Mouse (Mus musculus): ENCODE data around the gene Fam120a.

Fam120a gene

DNA sequence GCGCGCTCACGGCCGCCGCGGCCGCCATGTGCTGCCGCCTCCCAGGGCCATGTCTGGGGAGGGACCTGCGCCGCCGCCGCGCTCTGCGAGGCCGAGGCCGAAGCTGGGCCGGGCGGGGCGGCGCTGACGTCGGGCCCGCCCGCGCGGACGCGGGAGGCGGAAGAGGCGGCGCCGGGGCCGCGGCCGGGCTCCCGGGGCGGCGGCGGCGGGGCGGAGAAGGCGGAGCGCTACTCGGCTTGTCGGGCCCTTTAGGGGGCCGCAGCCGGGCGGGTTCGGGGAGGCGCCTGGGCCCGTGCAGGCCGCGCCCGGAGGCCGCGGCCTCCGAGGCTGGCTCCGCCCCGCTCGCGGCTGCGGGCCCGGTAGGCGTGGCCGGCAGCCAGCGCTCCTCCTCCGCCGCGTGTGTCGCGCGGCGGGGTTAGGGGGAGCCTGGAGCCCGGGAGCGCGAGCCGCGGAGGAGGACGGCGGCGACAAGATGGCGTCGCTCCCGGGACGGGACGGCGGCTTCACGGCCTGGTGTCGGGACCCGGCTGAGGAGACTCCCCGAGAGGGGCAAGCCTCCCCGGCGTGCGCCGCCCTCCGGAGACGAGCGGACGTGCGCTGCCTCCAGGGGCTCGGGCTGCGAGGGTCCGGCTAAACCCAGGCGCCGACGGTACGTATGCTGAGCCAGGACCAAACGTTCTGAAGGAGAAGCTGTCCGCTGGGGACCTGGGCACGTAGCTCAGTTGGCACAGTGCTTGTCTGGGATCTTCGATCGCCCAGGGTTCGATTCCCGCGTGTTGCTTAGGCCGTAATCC is at the start of gene Fam120a:
Fam120a (minus strand) TSS at position 62 of the 794 bp plus-strand sequence.
- peak; percentile 64 for DNase-seq (ENCODE audit: extremely low read depth, low read depth)

GRCm38 (mm10) chr13:49017375-49017774 is 49.6 kb upstream of the Fam120a start:
- DNase-seq (ENCODE audit: extremely low read depth, low read depth) = no peak

GRCm38 (mm10) chr13:49016311-49016761 is 48.5 kb upstream of the Fam120a start:
- DNase-seq (ENCODE audit: extremely low read depth, low read depth) = no peak

GRCm38 (mm10) chr13:49015366-49016306 is 47.8 kb upstream of the Fam120a start:
- DNase-seq (ENCODE audit: extremely low read depth, low read depth) = no peak

GRCm38 (mm10) chr13:49013206-49013794 is 45.5 kb upstream of the Fam120a start:
- no peak for DNase-seq (ENCODE audit: extremely low read depth, low read depth)

GRCm38 (mm10) chr13:49001691-49002090 is 33.9 kb upstream of the Fam120a start:
- no peak for DNase-seq (ENCODE audit: extremely low read depth, low read depth)

DNA sequence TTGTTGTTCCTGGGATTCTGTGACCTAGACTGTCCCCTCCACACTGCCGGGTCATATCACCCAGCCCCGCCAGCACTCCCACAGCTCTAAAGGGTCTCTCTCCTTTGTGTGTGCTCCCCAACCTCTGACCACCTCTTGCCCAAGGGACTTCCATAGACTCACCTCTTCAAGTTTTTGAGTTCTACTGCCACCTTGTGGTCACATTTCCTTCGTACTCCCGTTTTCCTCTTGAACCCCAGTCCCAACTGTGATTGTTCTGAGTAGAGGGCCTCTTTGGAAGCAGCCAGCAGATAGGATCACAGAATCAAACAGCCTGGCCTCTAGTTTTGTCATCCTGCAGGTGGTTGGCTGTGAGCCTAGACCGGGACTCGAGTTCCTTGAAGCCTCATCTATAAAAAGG is 30.8 kb upstream of the Fam120a start:
- peak; percentile 47 for DNase-seq (ENCODE audit: extremely low read depth, low read depth)

GRCm38 (mm10) chr13:48996731-48997130 is 28.9 kb upstream of the Fam120a start:
- DNase-seq (ENCODE audit: extremely low read depth, low read depth) = no peak

- no peak for DNase-seq (ENCODE audit: extremely low read depth, low read depth)
Observed at GRCm38 (mm10) chr13:48994903-48995302, 27.1 kb upstream of the Fam120a start.

DNA sequence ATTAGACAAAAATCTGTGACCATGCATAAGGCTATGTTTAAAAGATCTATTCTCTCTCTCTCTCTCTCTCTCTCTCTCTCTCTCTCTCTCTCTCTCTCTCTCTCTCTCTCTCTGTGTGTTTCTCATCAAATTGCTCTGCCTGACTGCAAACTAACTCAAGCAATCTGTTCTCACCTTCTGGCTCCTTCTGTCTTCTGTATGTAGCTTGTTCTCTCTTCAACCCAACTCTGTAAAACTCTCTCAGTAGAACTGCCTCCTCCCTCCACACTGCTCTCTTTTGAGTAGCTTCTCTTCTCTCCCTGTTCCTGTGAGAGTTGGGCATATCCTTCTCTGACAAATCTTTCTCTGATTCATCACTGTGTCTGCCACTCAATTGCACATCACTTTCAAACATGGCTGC is 25.1 kb upstream of the Fam120a start:
- no peak for DNase-seq (ENCODE audit: extremely low read depth, low read depth)

- no peak for DNase-seq (ENCODE audit: extremely low read depth, low read depth)
Observed at GRCm38 (mm10) chr13:48990138-48990537, 22.3 kb upstream of the Fam120a start.

DNA sequence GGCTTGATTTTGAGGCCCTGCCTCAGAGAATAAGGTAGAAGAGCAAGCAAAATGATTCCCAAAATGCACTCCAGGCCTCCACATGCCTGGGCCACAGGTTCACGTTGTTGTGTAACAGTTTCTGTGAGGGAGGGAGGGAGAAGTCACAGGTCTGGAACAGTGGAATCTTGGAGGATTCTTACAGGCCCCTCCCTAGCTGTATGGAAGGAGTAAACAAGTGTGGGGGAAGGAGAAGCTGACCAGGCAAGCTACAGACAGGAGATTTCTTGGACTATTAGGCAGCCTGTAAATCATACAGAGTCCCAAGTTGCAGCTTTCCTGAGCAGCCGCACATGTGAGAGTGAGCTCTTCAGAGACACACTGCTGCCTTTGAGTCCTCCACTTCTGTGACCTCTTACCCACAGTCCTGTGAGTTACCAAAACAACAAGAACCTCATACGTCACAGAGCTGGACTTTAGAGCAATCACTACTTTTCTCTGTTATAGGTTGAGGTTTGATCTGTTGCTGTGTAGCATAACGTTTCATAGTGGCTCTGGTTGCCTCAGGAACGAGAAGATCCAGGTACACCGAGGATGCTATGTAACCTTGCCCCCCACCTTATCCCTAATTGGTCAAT is 14.8 kb upstream of the Fam120a start:
- DNase-seq (ENCODE audit: extremely low read depth, low read depth) = no peak

GRCm38 (mm10) chr13:48979069-48979468 is 11.3 kb upstream of the Fam120a start:
- DNase-seq (ENCODE audit: extremely low read depth, low read depth) = no peak

DNA sequence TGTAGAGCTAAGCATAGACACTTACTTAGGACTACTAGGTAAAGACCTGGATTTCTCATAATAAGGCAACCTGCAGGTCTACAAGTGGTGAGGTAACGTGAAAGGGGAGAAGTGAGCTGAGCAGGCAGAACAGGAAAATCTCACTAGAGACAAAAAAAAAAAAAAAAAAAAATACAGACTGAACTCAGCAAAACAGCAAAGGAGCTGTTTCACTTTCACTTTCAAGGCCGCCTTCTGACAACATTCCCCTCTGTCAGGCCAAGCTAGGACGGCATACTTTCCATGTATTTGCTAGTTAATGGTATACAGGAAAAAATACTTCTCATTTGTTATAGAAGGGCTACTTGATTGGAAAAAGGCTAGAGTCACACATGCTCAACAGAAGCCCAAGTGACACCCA is 10.0 kb upstream of the Fam120a start:
- DNase-seq (ENCODE audit: extremely low read depth, low read depth) = no peak

DNA sequence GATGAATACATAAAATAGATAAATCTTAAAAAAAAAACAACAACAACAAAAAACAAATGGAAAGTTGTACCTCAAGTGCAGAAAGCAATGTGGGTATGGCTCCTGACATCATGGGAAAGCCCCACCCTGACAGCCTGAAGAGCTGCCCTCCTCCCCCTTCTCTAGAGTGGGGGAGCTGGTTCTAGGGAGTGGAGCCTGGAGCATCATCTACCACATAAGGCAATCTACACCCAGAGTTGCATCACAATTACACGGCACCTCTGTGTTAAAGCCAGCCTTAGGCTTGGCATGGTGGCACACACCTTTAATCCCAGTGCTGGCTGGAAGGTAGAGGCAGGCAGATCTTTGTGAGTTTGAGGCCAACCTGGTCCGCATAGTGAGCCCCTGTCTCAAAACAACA is 6.9 kb upstream of the Fam120a start:
- DNase-seq (ENCODE audit: extremely low read depth, low read depth) = no peak

DNA sequence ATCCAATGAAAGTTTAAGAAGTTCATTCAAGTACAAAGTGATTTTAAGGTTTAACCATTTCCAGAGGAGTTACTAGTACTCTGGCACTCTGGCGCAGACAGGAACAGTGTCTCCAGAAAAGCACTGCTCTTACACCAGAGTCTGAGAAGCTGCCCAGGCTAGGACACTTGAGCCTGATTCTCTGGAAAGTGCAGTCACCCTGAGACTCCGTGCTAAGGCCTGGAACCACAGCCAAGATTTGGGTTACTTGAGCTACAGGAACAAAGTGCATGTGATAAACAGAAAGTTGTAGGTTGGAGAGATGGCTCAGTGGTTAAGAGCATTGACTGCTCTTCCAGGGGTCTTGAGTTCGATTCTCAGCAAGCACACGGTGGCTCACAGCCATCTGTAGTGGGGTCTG is 6.4 kb upstream of the Fam120a start:
- DNase-seq (ENCODE audit: extremely low read depth, low read depth) = no peak

DNA sequence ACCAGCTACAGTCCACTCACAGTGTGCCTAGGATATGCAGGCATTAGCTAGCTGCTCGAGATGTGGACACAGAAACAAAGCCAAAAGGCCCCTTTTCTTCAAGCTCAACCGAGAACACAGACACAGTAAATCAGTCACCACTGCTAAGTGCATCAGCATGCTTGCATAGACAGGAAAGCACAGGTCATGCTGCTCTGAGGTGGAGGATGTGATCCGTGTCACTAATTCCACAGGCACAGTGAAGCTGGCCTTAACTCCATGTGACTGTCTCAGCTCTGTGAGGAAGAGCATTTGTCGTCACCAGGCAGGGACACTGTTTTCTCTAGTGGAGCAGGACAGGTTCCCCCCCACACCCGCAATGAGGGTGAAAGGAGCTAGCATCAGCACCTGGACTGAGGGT is 5.4 kb upstream of the Fam120a start:
- no peak for DNase-seq (ENCODE audit: extremely low read depth, low read depth)

DNA sequence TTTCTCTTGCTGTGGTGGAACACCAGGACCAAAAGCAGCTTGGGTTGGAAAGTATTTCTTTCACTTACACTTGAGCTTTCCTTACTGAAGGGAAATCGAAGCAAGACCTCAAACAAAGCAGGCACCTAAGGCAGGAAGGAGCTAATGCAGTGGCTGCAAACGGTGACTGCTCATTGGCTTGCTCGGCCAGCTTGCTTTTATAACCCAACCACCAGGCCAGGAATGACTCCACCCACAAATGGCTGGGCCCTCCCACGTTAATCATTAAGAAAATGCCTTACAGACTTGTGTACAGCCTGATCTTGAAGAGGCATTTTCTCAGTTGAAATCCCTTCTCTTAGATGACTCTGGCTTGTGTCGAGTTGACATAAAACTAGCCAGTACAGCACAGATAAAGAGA is 3.2 kb upstream of the Fam120a start:
- DNase-seq (ENCODE audit: extremely low read depth, low read depth) = peak; percentile 37

GRCm38 (mm10) chr13:48970566-48970965 is 2.7 kb upstream of the Fam120a start:
- DNase-seq (ENCODE audit: extremely low read depth, low read depth) = no peak

GRCm38 (mm10) chr13:48968750-48969088 is 902 bp upstream of the Fam120a start:
- DNase-seq (ENCODE audit: extremely low read depth, low read depth) = no peak

Measured in MEL-GATA-1-ER (cell line).